Comparison of ENCODE assay signal across 39 mouse cellular contexts in the genomic region with DNA sequence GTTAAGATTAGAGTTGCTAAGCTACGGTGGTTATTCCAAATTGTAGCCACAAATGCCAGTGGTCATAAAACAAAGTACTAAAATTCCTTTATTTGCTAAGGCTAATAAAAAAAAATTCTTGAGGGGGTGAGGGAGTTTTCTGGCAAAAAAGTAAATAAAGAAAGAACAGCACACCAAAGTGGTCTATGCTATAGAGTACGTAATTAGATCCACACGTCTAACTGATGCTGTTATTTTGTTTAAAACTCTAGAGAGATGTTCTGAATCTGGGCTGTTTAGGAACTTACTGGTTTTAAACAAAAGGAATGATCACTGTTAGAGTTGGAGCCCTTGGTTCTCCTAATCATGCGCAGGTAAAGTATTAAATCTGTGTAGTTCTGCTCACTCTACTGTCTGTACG. TPM values are rescaled to one million over a fixed set of nuclear protein-coding genes. Genes with fewer than 3 reads are reported as not detected.
"Had no signal": no experiment of that assay in that cellular context is flagged by ENCODE, and none has a peak within 500 bp of the region (broad histone marks: within the 10 kb centered on the region; RNA-seq: fewer than 3 reads in every experiment).

No protein-coding gene starts in this region.

- DNase-seq: left cerebral cortex, postnatal 4 days; liver; liver, embryonic 13.5 days; liver, postnatal 0 days; lung, adult 18-20 months; lung, adult 2 months; lung, embryonic 14.5 days; lung, postnatal 10 days; lung, postnatal 14 days; lung, postnatal 36 days; lung, postnatal 4 days; midbrain, embryonic 14.5 days had no signal

- H3K27ac ChIP-seq: left cerebral cortex, adult 2 months; liver, embryonic 12.5 days; liver, embryonic 13.5 days; liver, embryonic 14.5 days; liver, embryonic 15.5 days; lung, embryonic 15.5 days; macrophage; midbrain, embryonic 10.5 days; midbrain, embryonic 12.5 days; midbrain, embryonic 13.5 days; midbrain, embryonic 15.5 days; neural tube, embryonic 12.5 days; neural tube, embryonic 13.5 days had no signal

- H3K36me3 ChIP-seq: limb, embryonic 12.5 days; liver, embryonic 12.5 days; liver, embryonic 13.5 days; liver, embryonic 15.5 days; lung, embryonic 15.5 days; midbrain, embryonic 10.5 days; midbrain, embryonic 12.5 days; midbrain, embryonic 13.5 days; midbrain, embryonic 15.5 days; neural tube, embryonic 12.5 days; neural tube, embryonic 13.5 days had no signal

- H3K9ac ChIP-seq: limb, embryonic 12.5 days; liver, embryonic 12.5 days; liver, embryonic 13.5 days; liver, embryonic 14.5 days; liver, embryonic 15.5 days; liver, postnatal 0 days; lung, embryonic 14.5 days; lung, embryonic 15.5 days; midbrain, embryonic 12.5 days; midbrain, embryonic 13.5 days; midbrain, embryonic 15.5 days; neural tube, embryonic 12.5 days; neural tube, embryonic 13.5 days had no signal

- ATAC-seq: liver, embryonic 12.5 days; liver, postnatal 0 days; lung, postnatal 0 days; midbrain, embryonic 13.5 days; midbrain, embryonic 15.5 days; midbrain, embryonic 16.5 days had no signal

- H3K27me3 ChIP-seq: limb, embryonic 12.5 days; liver, embryonic 12.5 days; liver, embryonic 13.5 days; liver, embryonic 15.5 days; lung, embryonic 15.5 days; megakaryocyte, embryonic 14.5 days; midbrain, embryonic 12.5 days; midbrain, embryonic 13.5 days; midbrain, embryonic 15.5 days; neural tube, embryonic 12.5 days; neural tube, embryonic 13.5 days had no signal

- H3K4me1 ChIP-seq: limb, embryonic 12.5 days; liver, embryonic 12.5 days; liver, embryonic 13.5 days; liver, embryonic 15.5 days; lung, embryonic 15.5 days; megakaryocyte, embryonic 14.5 days; midbrain, embryonic 10.5 days; neural tube, embryonic 12.5 days had no signal

- H3K9me3 ChIP-seq: limb, embryonic 12.5 days; liver, embryonic 12.5 days; liver, embryonic 13.5 days; liver, embryonic 15.5 days; lung, embryonic 15.5 days; megakaryocyte, embryonic 14.5 days; midbrain, embryonic 10.5 days; midbrain, embryonic 12.5 days; midbrain, embryonic 13.5 days; midbrain, embryonic 15.5 days; neural tube, embryonic 12.5 days; neural tube, embryonic 13.5 days had no signal

- H3K4me2 ChIP-seq: limb, embryonic 12.5 days; liver, embryonic 11.5 days; liver, embryonic 12.5 days; liver, embryonic 13.5 days; liver, embryonic 15.5 days; lung, embryonic 14.5 days; lung, embryonic 15.5 days; midbrain, embryonic 11.5 days; midbrain, embryonic 12.5 days; midbrain, embryonic 13.5 days; midbrain, embryonic 15.5 days; neural tube, embryonic 12.5 days; neural tube, embryonic 13.5 days had no signal

- H3K4me3 ChIP-seq: left cerebral cortex, adult 2 months; limb, embryonic 12.5 days; liver, embryonic 12.5 days; liver, embryonic 13.5 days; liver, embryonic 15.5 days; lung, embryonic 15.5 days; megakaryocyte, embryonic 14.5 days; midbrain, embryonic 10.5 days; midbrain, embryonic 12.5 days; midbrain, embryonic 13.5 days; midbrain, embryonic 15.5 days; myocyte; neural tube, embryonic 12.5 days; neural tube, embryonic 13.5 days had no signal

RNA-seq across cellular contexts. Expression of gene Gm765, which starts 50.5 kb away (rescaled TPM):
- total RNA-seq: megakaryocyte progenitor cell, adult 5-6 weeks; megakaryocyte-erythroid progenitor cell, adult 5-6 weeks; midbrain, postnatal 0 days; monocyte, adult 5-6 weeks had no signal
- polyA plus RNA-seq: limb, embryonic 11.5 days; liver, embryonic 11.5 days; liver, embryonic 12.5 days; liver, embryonic 13.5 days; liver, embryonic 14.5 days; liver, embryonic 15.5 days; liver, embryonic 16.5 days; lung, embryonic 14.5 days; lung, embryonic 15.5 days; lung, embryonic 16.5 days; lung, postnatal 0 days; macrophage; midbrain, embryonic 10.5 days; midbrain, embryonic 14.5 days; midbrain, embryonic 15.5 days; midbrain, embryonic 16.5 days; myocyte; neural tube, embryonic 11.5 days had no signal
